Mouse (Mus musculus): ENCODE measurements around the gene Ttc16. TPM values are rescaled to one million over a fixed set of nuclear protein-coding genes. Genes with fewer than 3 reads are reported as not detected.
A peak's percentile ranks its signal among the peaks of the same experiment; 100 is the strongest.

The Ttc16 gene
- total RNA-seq, 2 experiments from 2014 or later, result 0.41 to 0.72 TPM

DNA sequence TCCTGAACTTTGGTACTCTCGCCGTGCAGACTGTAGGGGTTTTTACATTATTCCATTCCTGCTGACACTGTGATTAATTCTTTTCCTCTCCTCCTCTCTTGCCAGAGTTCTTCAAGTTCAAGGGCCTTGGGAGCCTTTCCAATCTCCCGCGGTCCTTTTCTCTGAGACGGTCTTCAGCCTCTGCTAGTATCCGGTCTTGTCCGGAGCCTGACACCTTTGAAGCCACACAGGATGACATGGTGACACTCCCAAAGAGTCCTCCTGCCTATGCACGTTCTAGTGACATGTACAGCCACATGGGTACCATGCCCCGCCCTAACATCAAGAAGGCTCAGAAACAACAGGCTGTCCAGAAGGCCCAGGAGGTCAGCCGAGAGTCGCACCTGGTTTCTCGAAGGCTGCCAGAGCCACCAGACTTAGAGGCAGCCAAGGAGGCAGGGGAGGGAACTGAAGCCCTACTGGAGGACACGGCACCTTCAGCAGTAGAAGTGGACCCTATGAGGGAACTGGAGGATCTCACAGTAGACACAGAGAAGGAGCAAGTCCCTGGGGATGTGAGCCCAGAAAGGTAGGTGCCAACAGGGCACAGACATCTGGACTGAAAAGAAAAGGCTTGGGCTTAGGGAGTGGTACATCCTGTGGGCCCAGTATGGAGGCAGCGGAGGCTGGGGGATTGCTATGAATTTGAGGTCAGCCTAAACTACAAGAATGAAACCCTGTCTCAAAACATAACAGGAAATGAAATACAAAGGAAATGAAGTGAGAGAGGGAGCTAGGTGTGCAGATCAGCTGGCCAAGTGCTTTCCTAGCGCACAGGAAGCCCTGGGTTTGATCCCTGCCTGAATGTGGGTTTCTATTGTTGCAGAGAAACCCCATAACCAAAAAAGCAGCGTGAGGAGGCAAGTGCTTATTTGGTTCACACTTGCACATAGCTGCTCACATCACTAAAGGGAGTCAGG is 50.3 kb downstream of the Ttc16 start:
- intact Hi-C loops (cut with DNase I), result no loop called here
- DNase-seq (ENCODE audit: low spot score in 2 of 2), result no peak

DNA sequence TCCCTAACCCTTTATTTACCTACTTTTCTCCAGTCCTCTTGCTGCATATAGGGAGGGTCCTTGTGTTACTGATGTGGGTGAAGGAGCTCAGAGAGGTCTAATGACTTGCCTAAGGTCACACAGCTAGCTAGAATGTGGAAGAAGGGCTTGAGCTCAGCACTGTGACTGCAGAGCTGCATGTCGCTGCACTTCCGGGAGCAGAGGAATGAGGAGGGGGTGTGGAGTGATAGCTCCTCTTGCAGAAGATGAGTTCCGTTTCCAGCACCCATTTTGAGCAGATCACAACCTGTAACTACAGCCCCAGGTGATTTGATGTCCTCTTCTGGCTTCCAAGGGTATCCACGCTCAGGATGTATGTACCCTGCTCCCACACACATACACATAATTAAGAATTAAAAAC is 51.3 kb downstream of the Ttc16 start:
- no peak for DNase-seq (ENCODE audit: low spot score in 2 of 2)
- intact Hi-C loops (cut with DNase I), result no loop called here

DNA sequence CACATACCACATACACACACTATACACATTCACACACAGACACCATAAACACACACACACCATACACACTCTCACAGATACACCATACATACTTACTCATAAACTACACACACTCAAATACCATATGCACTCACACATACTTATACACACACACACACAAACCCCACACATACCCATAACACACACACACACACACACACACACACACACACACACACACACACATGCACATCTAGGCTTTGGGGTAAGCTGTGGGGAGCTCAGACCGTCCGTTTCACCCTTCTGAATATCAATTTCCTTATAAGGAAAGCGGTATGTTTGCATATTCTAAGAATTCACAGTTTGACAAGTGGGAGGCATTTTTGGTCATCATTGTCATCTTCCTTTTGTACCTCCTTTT is 52.9 kb downstream of the Ttc16 start:
- DNase-seq (ENCODE audit: low spot score in 2 of 2), result no peak
- intact Hi-C loops (cut with DNase I), result no loop called here

DNA sequence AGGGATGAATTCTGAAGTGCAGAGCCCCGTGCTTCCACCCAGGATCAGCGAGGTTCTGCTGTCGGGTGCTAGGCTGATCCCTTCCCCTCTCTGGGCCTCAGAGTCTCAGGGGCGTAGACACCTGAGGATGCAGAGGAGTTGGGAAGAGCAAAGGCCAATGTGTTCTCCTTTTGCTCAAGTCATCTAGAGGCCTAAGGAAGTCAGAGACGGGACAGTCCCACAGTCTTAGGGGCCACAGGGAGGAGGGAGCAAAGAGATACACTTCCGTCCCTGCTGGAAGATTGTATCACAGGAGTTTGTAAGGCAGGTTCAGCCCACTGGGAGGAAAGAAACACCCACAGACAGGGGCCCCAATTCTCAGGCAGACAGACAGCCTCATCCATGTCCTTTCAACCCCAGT is 53.4 kb downstream of the Ttc16 start:
- intact Hi-C loops (cut with DNase I), result no loop called here
- DNase-seq (ENCODE audit: low spot score in 2 of 2), result no peak

DNA sequence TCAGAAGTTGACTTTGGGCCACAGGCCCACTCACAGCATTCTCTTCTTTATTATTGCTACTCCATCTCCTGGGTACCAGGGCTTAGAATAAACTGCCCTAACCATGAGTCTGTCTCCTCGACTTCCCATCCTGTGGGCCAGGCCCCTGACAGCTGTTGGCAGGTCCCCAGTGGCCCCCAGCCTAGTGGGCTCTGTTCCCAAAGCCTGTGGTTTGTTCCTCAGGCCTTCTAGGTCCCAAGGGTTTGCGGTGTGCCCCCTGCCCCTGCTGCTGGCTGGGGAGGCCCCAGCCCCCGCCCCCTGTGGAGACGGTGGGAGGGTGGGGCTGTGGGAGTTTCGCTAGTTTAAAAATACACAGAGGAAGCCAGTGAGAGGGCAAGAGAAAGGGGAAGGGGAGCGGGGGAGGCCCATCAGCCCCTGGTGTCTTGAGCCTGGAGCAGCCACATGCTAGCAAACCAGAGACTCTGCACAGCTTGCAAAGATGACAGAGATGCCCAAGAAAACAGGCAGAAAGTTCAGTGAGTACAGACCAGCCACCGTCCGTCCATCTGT is 54.7 kb downstream of the Ttc16 start, which contains the start of gene Sh2d3c:
Gene Sh2d3c (plus strand): TSS at position 375 of the 549 bp plus-strand sequence.
- intact Hi-C loops (cut with DNase I), result no loop called here
- no peak for DNase-seq (ENCODE audit: low spot score in 2 of 2)

DNA sequence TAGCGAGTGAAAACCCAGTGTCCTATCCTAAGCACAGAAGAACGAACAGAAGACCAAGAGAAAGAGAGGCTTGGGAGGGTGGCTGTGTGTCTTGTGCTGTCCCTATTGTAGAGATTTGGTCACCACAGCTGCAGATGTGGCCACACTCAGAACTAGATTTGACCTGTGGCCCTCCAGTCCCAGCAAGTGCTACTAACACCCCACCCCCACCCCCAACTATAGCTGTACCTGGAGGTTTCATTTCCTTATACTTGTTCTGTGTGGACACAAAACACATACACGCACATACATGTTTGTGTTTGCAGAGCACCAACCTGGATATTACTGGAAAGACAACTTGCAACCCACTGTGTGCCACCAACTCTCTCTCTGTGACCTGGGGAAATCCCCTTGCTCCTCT is 55.4 kb downstream of the Ttc16 start:
- intact Hi-C loops (cut with DNase I), result no loop called here
- DNase-seq (ENCODE audit: low spot score in 2 of 2), result no peak

DNA sequence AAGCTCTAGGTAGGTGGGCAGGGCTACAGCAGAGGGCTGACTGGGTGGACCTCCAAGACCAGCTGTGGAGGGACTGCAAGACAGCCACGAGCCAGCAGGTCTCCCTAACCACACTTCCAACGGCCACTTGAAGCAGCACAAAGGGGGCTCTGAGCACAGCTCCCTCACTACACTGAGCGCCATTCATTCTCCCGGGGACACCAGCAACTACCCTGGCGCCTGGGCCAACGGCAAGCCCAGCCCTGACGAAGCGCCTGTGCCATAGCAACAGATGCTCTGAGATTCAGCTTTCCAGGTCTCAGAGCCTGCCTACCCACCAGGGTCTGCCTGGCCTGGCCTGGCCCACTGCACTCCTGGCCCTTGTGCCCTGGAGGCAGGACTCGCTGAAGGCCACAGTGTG is 56.7 kb downstream of the Ttc16 start:
- no peak for DNase-seq (ENCODE audit: low spot score in 2 of 2)
- intact Hi-C loops (cut with DNase I), result no loop called here

DNA sequence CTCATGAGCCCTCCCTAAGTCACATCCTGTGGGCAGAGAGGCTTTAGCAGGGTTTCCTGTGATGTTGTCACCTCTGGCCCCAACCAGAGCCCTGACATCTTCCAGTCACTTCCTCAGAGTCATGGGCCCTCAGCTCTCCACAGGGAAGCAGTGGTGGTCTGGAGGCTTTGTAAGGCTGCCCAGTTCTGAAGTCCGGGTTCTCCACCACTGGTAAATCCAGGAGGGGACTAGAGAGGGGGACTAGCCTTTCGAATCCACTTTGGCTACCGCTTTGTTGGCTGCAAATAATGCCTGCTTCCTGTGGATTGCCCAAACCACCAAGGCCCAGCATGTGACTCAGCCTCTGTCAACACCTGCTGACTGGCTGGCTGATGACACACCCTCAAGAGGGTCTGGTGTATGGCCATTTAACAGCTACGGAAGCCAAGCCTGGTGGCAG is 60.4 kb downstream of the Ttc16 start:
- DNase-seq (ENCODE audit: low spot score in 2 of 2), result no peak
- intact Hi-C loops (cut with DNase I), result loop anchor here (5.0 kb wide), 1 partner anchor 142 kb away; no protein-coding TSS in a partner anchor

DNA sequence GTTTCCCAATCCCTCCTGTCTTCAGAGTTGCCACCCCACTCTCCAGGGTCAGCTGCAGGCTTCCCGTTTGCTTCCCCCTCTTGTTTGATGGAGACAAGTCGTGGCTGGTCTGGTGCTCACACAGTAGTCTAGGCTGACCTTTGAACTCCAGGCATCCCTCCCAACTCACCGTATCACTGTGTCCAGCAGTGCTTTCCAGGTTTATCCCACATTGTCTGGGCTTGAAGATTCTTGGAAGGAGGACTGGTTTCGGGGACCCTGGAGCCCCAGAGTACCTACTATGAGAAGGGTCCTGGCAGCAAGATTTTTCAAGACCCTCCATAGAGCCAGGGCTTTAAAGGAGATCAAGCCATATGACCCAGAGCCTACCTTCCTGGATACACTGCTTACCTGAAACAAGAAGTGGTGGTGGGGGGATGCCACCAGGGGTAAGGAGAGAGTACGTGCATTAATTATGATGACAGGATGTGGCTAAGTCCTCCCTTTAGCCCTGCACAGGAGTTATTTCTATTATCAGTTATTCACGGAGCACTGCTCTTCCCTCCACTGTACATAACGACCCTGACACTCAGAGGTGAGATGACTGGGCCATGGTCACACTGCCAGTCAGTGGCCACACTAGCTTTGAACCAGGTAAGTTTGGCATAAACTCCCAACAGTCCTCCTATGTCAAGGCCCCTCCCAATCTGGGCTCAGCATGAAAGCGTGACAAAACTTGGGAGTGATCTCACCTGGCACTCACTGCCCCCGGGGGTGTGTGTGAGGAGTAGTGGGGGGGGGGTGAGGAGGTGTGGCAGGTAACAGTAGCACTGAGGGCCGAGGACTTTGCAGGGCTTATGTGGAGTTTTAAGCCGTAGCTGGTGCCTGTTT is 61.1 kb downstream of the Ttc16 start:
- no peak for DNase-seq (ENCODE audit: low spot score in 2 of 2)
- intact Hi-C loops (cut with DNase I), result loop anchor here (5.0 kb wide), 1 partner anchor 143 kb away; no protein-coding TSS in a partner anchor

DNA sequence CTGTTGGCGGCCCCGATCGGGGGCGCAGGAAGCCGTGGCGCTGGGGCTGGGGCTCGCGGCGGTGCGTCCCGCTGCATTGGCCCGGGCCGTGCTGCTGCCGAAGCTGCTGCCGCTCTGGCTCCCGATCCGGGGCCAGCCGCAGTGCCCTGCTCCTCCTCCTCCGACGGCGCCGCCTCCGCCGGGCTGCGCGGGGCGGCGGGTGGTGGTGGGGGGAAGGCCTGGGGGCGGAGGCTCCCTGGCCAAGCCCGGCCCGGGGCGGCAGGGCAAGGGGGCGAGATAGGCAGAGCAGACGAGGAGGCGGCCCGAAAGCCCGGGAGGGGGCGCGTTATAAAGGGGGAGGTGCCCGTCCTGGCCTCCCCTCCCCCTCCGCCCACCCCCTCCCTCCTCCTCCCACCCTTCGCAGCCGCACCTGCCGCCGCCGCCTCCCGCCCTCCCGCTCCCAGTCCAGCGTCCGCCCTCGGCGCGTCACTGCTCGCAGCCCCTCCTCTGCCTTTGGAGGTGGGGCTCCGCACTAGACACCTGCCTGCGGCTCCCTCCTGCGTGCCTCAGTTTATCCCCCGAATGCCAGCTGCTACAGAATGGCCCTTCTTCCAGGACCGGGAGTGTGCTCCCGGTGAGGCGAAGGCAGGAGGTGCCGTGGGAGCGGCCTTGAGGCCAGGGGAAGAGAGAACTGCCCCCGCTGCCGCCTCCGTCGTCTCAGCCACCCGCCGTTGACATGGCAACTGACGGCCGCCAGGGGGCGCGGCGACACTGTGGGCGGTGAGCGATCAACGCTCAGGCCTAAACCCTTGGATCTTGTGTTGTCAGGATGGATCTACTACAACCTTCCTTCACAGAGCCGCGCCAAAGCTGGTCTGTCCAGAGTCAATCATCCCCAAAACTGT is 62.3 kb downstream of the Ttc16 start, which contains the start of gene Cdk9:
Gene Cdk9 (minus strand): TSS at position 143 of the 884 bp plus-strand sequence.
- intact Hi-C loops (cut with DNase I), result loop anchor here (1.0 to 5.0 kb wide), 3 partner anchors 28 to 144 kb away; partner anchors contain the start of genes 6330409D20Rik and Tor2a
- peak; percentile 94 for DNase-seq (ENCODE audit: low spot score in 2 of 2)

DNA sequence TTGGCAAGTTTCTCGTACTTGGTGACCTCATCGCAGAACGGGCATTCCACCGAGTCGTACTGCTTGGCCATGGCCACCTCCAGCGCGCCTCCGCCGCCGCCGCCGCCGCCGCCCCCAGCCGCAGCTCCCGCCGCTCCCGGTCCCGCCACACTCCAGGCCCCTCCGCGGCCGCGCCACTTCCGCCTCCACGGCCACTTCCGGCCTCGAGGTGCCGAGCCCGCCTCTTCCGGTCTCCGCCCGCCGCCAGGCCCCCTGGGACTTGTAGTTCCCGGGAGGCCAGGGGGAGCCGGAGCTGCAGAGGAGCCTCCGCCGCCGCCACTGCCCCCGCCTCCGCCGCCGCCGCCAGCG is 62.9 kb downstream of the Ttc16 start:
- intact Hi-C loops (cut with DNase I), result loop anchor here (5.0 kb wide), 1 partner anchor 145 kb away; no protein-coding TSS in a partner anchor
- DNase-seq (ENCODE audit: low spot score in 2 of 2), result peak in 1 of 2 experiments; percentile 97

DNA sequence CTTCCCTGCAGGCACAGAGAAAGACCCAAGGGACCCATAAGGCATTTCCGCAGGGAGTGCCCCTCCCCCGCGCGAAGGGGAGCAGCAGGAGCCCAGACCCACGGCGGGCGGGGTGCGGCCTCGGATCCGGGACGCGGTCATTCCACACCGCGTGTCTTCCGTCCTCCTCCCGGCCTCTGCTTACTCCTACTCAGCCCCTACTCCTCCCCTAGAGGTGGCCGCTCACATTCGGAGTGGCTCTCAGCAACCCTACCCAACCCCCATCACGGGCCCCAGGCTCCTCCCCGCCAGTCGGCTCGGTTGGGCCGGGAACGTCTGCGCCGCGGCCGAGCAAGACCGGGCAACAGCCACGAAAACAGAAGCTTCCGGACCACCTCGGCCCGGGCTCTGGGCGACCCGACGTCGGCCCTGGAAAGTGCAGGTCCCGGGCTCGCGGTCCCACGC is 63.3 kb downstream of the Ttc16 start:
- peak in 1 of 2 experiments; percentile 67 for DNase-seq (ENCODE audit: low spot score in 2 of 2)
- intact Hi-C loops (cut with DNase I), result loop anchor here (5.0 kb wide), 1 partner anchor 145 kb away; no protein-coding TSS in a partner anchor

DNA sequence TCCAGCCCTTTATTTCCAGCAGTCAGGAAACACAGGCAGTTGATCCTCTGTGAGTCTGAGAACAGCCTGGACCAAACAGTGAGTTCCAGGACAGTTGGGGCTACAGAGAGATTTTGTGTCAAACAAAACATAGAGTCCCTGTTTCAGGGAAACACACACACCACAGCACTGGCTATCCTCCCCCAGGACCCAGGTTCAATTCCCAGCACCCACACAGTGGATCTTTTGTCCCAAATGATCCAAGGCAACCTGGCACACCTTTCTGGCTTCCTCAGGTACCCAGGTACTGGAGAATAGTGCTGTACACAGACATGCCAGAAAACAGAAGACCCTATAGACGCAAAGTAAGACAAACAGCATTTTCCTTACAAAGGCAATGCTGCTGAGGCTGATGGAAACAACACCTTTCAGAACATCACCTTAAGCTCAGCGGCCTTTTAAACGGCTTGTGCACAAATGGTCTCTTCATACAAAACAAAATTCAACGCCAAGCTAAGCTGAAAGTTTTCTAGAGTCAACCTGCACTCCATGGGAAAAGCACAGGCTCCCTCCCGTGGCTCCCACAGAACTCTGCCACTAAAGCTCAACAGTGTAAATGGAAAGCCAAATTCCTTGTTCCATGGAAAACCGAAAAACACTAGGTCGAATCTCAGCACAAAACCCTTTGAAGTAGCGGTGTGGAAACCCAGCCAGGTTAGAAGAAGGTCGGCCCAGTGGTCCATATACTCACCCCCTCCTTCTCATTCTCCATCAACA is 64.0 kb downstream of the Ttc16 start:
- no peak for DNase-seq (ENCODE audit: low spot score in 2 of 2)
- intact Hi-C loops (cut with DNase I), result loop anchor here (1.0 to 5.0 kb wide), 2 partner anchors 17 to 146 kb away; no protein-coding TSS in a partner anchor

DNA sequence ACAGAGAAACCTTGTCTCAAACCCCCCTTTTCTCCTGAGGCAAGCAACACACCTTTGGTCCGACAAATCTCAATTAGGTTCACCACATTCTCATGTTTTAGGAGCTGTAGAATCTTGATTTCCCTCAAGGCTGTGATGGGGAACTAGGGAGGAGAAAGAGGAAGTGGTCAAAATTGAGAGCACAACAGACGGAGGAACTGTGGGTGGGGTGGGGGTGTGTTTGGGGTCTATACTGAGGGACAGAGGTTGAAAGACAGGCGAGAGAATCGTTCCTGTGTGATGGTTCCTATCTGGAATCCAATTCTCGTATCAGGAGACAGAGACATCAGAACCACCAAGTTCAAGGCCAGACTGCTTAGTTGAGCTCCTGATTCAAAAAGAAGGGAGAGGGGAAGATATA is 65.0 kb downstream of the Ttc16 start:
- no peak for DNase-seq (ENCODE audit: low spot score in 2 of 2)
- intact Hi-C loops (cut with DNase I), result loop anchor here (5.0 kb wide), 1 partner anchor 147 kb away; no protein-coding TSS in a partner anchor

DNA sequence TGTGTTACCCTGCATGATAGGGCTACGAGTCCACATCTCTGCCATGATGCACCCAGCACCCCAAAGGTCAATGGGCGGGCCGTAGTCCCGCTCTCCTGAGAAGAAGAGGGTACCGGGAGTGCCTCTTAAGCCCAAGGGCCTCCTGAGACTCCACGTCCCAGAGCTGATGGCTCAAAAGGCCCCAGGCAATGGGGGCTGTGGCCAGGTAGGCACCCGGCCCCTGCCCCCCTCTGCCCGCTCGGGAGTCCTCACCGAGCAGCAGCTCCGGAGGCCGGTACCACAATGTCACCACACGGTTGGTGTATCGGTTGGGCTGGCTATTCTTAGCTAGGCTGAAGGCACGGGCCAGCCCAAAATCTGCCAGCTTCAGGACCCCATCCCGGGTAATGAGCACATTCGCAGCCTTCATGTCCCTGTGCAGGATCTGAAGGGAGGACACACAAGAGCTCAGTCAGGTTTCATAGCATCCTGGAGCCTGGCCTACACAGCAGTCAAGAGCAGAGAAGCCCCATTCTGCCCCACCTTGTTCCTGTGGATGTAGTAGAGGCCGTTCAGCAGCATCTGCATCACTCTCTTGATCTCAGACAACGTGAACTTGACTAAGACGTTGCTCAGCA is 65.8 kb downstream of the Ttc16 start:
- intact Hi-C loops (cut with DNase I), result loop anchor here (5.0 kb wide), 1 partner anchor 148 kb away; no protein-coding TSS in a partner anchor
- no peak for DNase-seq (ENCODE audit: low spot score in 2 of 2)

DNA sequence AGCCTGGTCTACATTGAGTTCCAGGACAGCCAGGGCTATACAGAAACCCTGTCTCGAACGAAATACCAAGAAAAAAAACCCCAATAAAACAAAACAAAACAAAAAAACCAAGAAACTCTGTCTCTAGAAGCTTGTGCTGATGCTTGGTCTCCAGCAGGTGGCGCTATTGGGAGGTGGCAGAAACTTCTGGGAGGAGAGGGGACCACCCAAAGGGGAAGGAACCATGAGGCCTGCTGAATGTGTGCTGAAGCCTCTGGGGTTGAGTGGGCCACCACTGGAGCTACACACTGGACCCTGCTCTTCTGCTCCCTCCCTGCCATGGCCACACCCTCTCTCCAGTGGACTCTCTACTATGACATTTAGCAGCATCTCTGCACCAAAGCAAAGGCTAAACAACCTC is 66.8 kb downstream of the Ttc16 start:
- intact Hi-C loops (cut with DNase I), result no loop called here
- DNase-seq (ENCODE audit: low spot score in 2 of 2), result no peak

Data from left cerebral cortex, postnatal 36 days (tissue).